Comparison of ENCODE assay signal across 8 mouse cellular contexts in genomic region chr13:104109816-104110521, GRCm38 (mm10). TPM values are rescaled to one million over a fixed set of nuclear protein-coding genes. Genes with fewer than 3 reads are reported as not detected.
DNase-seq lines count a peak whose midpoint lies in the region; ATAC-seq and TF ChIP-seq lines count a peak whose summit lies in the region.

No protein-coding gene starts in this region.

- intact Hi-C loops in gastrocnemius, postnatal 36 days (cut with DNase I) = no loop called here

- 1% methylated on average over 36 of the region's 38 CpGs for WGBS in kidney, embryonic 15.5 days

- peak overlapping the region; percentile 71 for H3K9ac ChIP-seq in kidney, embryonic 15.5 days

- H3K27me3 ChIP-seq in kidney, embryonic 15.5 days = no peaks in the 10 kb centered on the region
- H3K27me3 ChIP-seq in myocyte (ENCODE audit: control insufficient read depth, insufficient read depth, insufficient read length) = no peaks in the 10 kb centered on the region

- peak overlapping the region; percentile 93 for H3K4me3 ChIP-seq in kidney, embryonic 15.5 days (replicated peaks)
- H3K4me3 ChIP-seq in myocyte = peak overlapping the region; percentile 80

- no peaks in the 10 kb centered on the region for H3K9me3 ChIP-seq in kidney, embryonic 15.5 days (replicated peaks)

- ATAC-seq in kidney, embryonic 15.5 days (replicated peaks; ENCODE audit: low FRiP score) = peak; percentile 79

- H3K79me2 ChIP-seq in myocyte (ENCODE audit: control insufficient read depth, insufficient read depth) = no peaks in the 10 kb centered on the region

- peak overlapping the region; percentile 71 for H3K27ac ChIP-seq in kidney, embryonic 15.5 days

- H3K4me2 ChIP-seq in kidney, embryonic 15.5 days = peak overlapping the region; percentile 98
- peak overlapping the region; percentile 98 for H3K4me2 ChIP-seq in myocyte (ENCODE audit: low read depth)

- peak overlapping the region; percentile 24 for H3ac ChIP-seq in myocyte (ENCODE audit: control insufficient read depth, insufficient read length)

- no peaks in the 10 kb centered on the region for H3K36me3 ChIP-seq in kidney, embryonic 15.5 days
- no peaks in the 10 kb centered on the region for H3K36me3 ChIP-seq in myocyte (ENCODE audit: control insufficient read depth, insufficient read depth)

- no peak for TF ChIP-seq POLR2A in myocyte (IDR thresholded peaks at IDR 0.05; ENCODE audit: insufficient read length, low read depth)

- DNase-seq in 3134 (ENCODE audit: extremely low read depth, insufficient read length, low spot score) (peak; percentile 65), NIH3T3 (ENCODE audit: low read depth) (peak; percentile 64), liver (peak; percentile 30)
- peak; percentile 63 to 73 for DNase-seq in cerebellum, postnatal 36 days
- peak; percentile 8 to 25 for DNase-seq in gastrocnemius, postnatal 36 days
- DNase-seq in urinary bladder, postnatal 36 days (ENCODE audit: low spot score in 2 of 2) = peak; percentile 24 to 26

- H3K4me1 ChIP-seq in kidney, embryonic 15.5 days = peaks cover 21% of the 10 kb centered on the region

TF ChIP-seq in myocyte, 11 proteins besides CTCF, POLR2A, EP300 and RAD21:
- TF ChIP-seq MYOG (IDR thresholded peaks at IDR 0.05; ENCODE audit: control insufficient read depth in 1 of 3, insufficient read depth in 1 of 3, insufficient read length in 2 of 3, low read depth in 2 of 3) (no peak), TCF3 (IDR thresholded peaks at IDR 0.05; ENCODE audit: insufficient read length, low read depth) (no peak), REST (IDR thresholded peaks at IDR 0.05; ENCODE audit: insufficient read depth, insufficient read length) (no peak), SRF (IDR thresholded peaks at IDR 0.05; ENCODE audit: control insufficient read depth, insufficient read length, low read depth) (no peak), USF1 (IDR thresholded peaks at IDR 0.05; ENCODE audit: low read depth) (no peak), POLR2AphosphoS2 (IDR thresholded peaks at IDR 0.05; ENCODE audit: insufficient read length, low read depth) (no peak), CEBPB (IDR thresholded peaks at IDR 0.05; ENCODE audit: insufficient read depth, poor library complexity, severe bottlenecking) (no peak), MYOD1 (IDR thresholded peaks at IDR 0.05; ENCODE audit: control insufficient read depth in 1 of 3, insufficient read length in 2 of 3, low read depth in 2 of 3) (no peak), TCF12 (IDR thresholded peaks at IDR 0.05; ENCODE audit: insufficient read depth, poor library complexity, severe bottlenecking) (no peak), MAX (IDR thresholded peaks at IDR 0.05; ENCODE audit: low read depth) (no peak), E2F4 (IDR thresholded peaks at IDR 0.05; ENCODE audit: insufficient read depth) (no peak)

RNA-seq across cellular contexts. Expression of gene Sgtb, which starts 0.4 kb away (rescaled TPM):
- under 1 TPM; 0.52 to 0.71 TPM for total RNA-seq in gastrocnemius, postnatal 36 days (2021)
- polyA plus RNA-seq in kidney, embryonic 15.5 days (2015; fragmentation: Nextera tagmentation; extraction: Ambion mirVana) = 5.9 and 6.5 TPM in 2 replicates
- polyA plus RNA-seq in myocyte (2012; fragmentation: generic; extraction: Trizol) = 4.3 TPM

RNA-seq across cellular contexts. Expression of gene Nln, which starts 0.6 kb away (rescaled TPM):
- 1 to 10 TPM; 6.9 to 8.2 TPM for total RNA-seq in gastrocnemius, postnatal 36 days (2021)
- 16.1 and 18.6 TPM in 2 replicates for polyA plus RNA-seq in kidney, embryonic 15.5 days (2015; fragmentation: Nextera tagmentation; extraction: Ambion mirVana)
- 10.8 TPM for polyA plus RNA-seq in myocyte (2012; fragmentation: generic; extraction: Trizol)

Comparison
In these comparisons a context has a peak if more than half of its experiments do, and no peak if none do; other contexts are left out.
1. Peak in every context shown above with its lines: DNase-seq, ATAC-seq, H3K4me3 ChIP-seq and H3K27ac ChIP-seq.
2. DNase-seq: peak in every context shown above with its lines; median percentile 68 in cerebellum, postnatal 36 days; 65 in 3134; 64 in NIH3T3; 30 in liver; 25 in urinary bladder, postnatal 36 days; 16 in gastrocnemius, postnatal 36 days.